Mouse (Mus musculus) hindbrain, embryonic 10.5 days (tissue): ENCODE measurements around the gene Hoxa2. TPM values are rescaled to one million over a fixed set of nuclear protein-coding genes. Genes with fewer than 3 reads are reported as not detected.

Source experiments
- DNase-seq: peaks from one replicate; pipeline ENCODE4 v3.0.0-alpha.2; 2017; ENCODE audit warnings: low spot score
- H3K27ac ChIP-seq: fragments of 300-500 bp; sonication (generic); 2 replicates; pipeline ENCODE4 v1.5.1; 2016; ENCODE audit warnings: mild to moderate bottlenecking, moderate library complexity
- H3K27me3 ChIP-seq: fragments of 300-500 bp; sonication (generic); 2 replicates; pipeline ENCODE4 v1.6.1; 2016; ENCODE audit warnings: mild to moderate bottlenecking; ENCODE audit not compliant: poor library complexity, insufficient read depth, severe bottlenecking
- H3K36me3 ChIP-seq: fragments of 300-500 bp; sonication (generic); 2 replicates; pipeline ENCODE4 v1.6.1; 2016; ENCODE audit warnings: mild to moderate bottlenecking, moderate library complexity
- H3K4me1 ChIP-seq: fragments of 300-500 bp; sonication (generic); replicated peaks from 2 replicates; pipeline ENCODE4 v1.6.1; 2016; ENCODE audit warnings: mild to moderate bottlenecking
- H3K4me3 ChIP-seq: fragments of 300-500 bp; sonication (generic); 2 replicates; pipeline ENCODE4 v1.5.1; 2016; ENCODE audit warnings: mild to moderate bottlenecking, moderate library complexity
- H3K9me3 ChIP-seq: fragments of 300-500 bp; sonication (generic); 2 replicates; pipeline ENCODE4 v1.6.1; 2016; ENCODE audit warnings: mild to moderate bottlenecking, moderate library complexity
- WGBS: fragments of 180-500 bp; shearing (Covaris S2); methylation state at CpG from one replicate; pipeline ENCODE4 v1.1.7; 2016; 5-methylcytosine and 5-hydroxymethylcytosine counted together
- polyA plus RNA-seq: library from polyadenylated mRNA; unstranded; fragments of >200 nt; fragmentation: Nextera tagmentation; extraction: Ambion mirVana; gene quantifications from 2 replicates; pipeline ENCODE4 v1.2.1, GENCODE M21; 2016

The Hoxa2 gene
- polyA plus RNA-seq, 1 experiment from 2014 or later = 56.9 TPM

- H3K27me3 ChIP-seq = peaks cover 100% of the 10 kb centered on the region
- peak overlapping the region; percentile 95 for H3K27ac ChIP-seq
- H3K36me3 ChIP-seq = no peaks in the 10 kb centered on the region
- H3K4me3 ChIP-seq = peak overlapping the region; percentile 81
- H3K4me1 ChIP-seq = peaks cover 44% of the 10 kb centered on the region
- no peaks in the 10 kb centered on the region for H3K9me3 ChIP-seq
- DNase-seq = peak; percentile 94
- under 1% methylated on average over 35 of the region's 35 CpGs for WGBS
Measured at GRCm38 (mm10) chr6:52172501-52172900, 7.9 kb upstream of the Hoxa2 start.

GRCm38 (mm10) chr6:52171938-52172337 lies 7.3 kb upstream of the Hoxa2 start:
- H3K27me3 ChIP-seq = peaks cover 100% of the 10 kb centered on the region
- no peak for DNase-seq
- peak overlapping the region; percentile 95 for H3K27ac ChIP-seq
- peak overlapping the region; percentile 81 for H3K4me3 ChIP-seq
- no peaks in the 10 kb centered on the region for H3K9me3 ChIP-seq
- 5% methylated on average over 7 of the region's 7 CpGs for WGBS
- peaks cover 44% of the 10 kb centered on the region for H3K4me1 ChIP-seq
- H3K36me3 ChIP-seq = no peaks in the 10 kb centered on the region

GRCm38 (mm10) chr6:52171331-52171730 lies 6.7 kb upstream of the Hoxa2 start:
- no peaks in the 10 kb centered on the region for H3K9me3 ChIP-seq
- 4% methylated on average over 4 of the region's 4 CpGs for WGBS
- H3K4me3 ChIP-seq = peak overlapping the region; percentile 81
- peaks cover 100% of the 10 kb centered on the region for H3K27me3 ChIP-seq
- peaks cover 44% of the 10 kb centered on the region for H3K4me1 ChIP-seq
- peak overlapping the region; percentile 95 for H3K27ac ChIP-seq
- H3K36me3 ChIP-seq = no peaks in the 10 kb centered on the region
- DNase-seq = peak; percentile 66

- Histone ChIP-seq H3K4me3 (peak overlapping the region; percentile 81), H3K4me1 (peaks cover 42% of the 10 kb centered on the region)
Measured at GRCm38 (mm10) chr6:52170898-52171223, 6.2 kb upstream of the Hoxa2 start.

GRCm38 (mm10) chr6:52170166-52170897 lies 5.7 kb upstream of the Hoxa2 start:
- Histone ChIP-seq H3K4me3 (peak overlapping the region; percentile 81), H3K36me3 (no peaks in the 10 kb centered on the region), H3K27me3 (peaks cover 100% of the 10 kb centered on the region), H3K27ac (peak overlapping the region; percentile 95), H3K9me3 (no peaks in the 10 kb centered on the region), H3K4me1 (peaks cover 37% of the 10 kb centered on the region)
- peak; percentile 68 for DNase-seq
- WGBS = 1% methylated on average over 40 of the region's 40 CpGs

More at GRCm38 (mm10) chr6:52170898-52171223, 6.2 kb upstream of the Hoxa2 start:
- H3K9me3 ChIP-seq = no peaks in the 10 kb centered on the region
- no peaks in the 10 kb centered on the region for H3K36me3 ChIP-seq
- peaks cover 100% of the 10 kb centered on the region for H3K27me3 ChIP-seq
- DNase-seq = no peak
- 7% methylated on average over 5 of the region's 5 CpGs for WGBS
- H3K27ac ChIP-seq = peak overlapping the region; percentile 95

- Histone ChIP-seq H3K36me3 (no peaks in the 10 kb centered on the region), H3K4me3 (peak overlapping the region; percentile 81), H3K9me3 (no peaks in the 10 kb centered on the region), H3K4me1 (peaks cover 34% of the 10 kb centered on the region), H3K27me3 (peaks cover 100% of the 10 kb centered on the region), H3K27ac (peak overlapping the region; percentile 95)
- DNase-seq = peak; percentile 58
- WGBS = 4% methylated on average over 16 of the region's 16 CpGs
Measured at GRCm38 (mm10) chr6:52169499-52170165, 5.0 kb upstream of the Hoxa2 start.

DNA sequence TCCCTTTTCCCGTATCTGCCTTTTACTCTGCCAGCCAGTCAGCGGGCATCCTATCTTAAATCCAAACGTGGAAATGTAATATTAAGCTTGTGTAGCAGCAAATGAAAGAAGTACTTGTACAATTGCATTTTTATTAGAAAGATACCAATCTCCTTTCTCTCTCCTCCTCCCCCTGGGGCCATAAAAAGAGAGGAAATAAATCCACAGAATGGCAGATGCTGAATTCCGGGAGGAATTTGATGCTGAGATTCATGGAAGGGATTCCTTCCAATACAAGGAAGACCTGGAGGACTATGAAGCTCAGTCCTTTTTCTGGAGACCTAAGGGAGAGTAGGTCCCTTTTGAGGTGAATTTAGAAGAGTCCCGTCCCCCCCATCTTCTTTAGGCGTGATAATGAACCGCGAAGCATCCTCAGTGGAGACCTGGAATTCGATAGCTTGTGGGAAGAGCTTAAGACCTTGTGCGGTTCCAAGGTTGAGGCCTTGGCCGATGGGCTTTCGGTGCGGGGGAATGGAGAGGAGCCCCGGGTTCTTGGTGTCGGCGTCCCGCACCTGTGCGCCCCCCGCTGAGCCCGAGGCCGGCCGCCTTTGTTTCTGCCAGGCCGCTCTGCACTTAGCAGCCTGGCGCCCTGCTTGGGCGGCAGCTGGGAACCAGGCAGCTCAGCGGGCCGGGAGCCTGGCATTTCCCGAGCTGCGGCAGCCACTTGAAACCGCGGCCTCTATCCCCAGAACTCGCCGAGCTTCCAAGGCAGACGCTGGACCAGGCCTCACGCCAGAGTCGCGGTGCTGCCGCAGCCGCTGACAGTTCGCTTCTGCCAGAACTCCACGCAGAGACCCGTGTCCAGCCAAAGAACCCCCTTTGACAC lies 3.8 kb upstream of the Hoxa2 start:
- Histone ChIP-seq H3K36me3 (no peaks in the 10 kb centered on the region), H3K4me3 (peak overlapping the region; percentile 81), H3K9me3 (no peaks in the 10 kb centered on the region), H3K27me3 (peaks cover 100% of the 10 kb centered on the region), H3K27ac (peak overlapping the region; percentile 95), H3K4me1 (peaks cover 38% of the 10 kb centered on the region)
- WGBS = under 1% methylated on average over 42 of the region's 42 CpGs
- DNase-seq = peak; percentile 67

GRCm38 (mm10) chr6:52167736-52168161 lies 3.1 kb upstream of the Hoxa2 start:
- no peaks in the 10 kb centered on the region for H3K9me3 ChIP-seq
- H3K4me3 ChIP-seq = peak overlapping the region; percentile 81
- H3K27ac ChIP-seq = peak overlapping the region; percentile 95
- peaks cover 33% of the 10 kb centered on the region for H3K4me1 ChIP-seq
- under 1% methylated on average over 14 of the region's 14 CpGs for WGBS
- peak; percentile 59 for DNase-seq
- no peaks in the 10 kb centered on the region; the same call in 1 of the 2 replicates for H3K36me3 ChIP-seq
- H3K27me3 ChIP-seq = peaks cover 100% of the 10 kb centered on the region

- Histone ChIP-seq H3K27me3 (peaks cover 100% of the 10 kb centered on the region), H3K9me3 (no peaks in the 10 kb centered on the region), H3K4me1 (peaks cover 28% of the 10 kb centered on the region), H3K36me3 (no peaks in the 10 kb centered on the region; the same call in 1 of the 2 replicates), H3K4me3 (peak overlapping the region; percentile 81), H3K27ac (peak overlapping the region; percentile 95)
- WGBS = 9% methylated on average over 1 of the region's 1 CpGs
- no peak for DNase-seq
Measured at GRCm38 (mm10) chr6:52167176-52167575, 2.5 kb upstream of the Hoxa2 start.

DNA sequence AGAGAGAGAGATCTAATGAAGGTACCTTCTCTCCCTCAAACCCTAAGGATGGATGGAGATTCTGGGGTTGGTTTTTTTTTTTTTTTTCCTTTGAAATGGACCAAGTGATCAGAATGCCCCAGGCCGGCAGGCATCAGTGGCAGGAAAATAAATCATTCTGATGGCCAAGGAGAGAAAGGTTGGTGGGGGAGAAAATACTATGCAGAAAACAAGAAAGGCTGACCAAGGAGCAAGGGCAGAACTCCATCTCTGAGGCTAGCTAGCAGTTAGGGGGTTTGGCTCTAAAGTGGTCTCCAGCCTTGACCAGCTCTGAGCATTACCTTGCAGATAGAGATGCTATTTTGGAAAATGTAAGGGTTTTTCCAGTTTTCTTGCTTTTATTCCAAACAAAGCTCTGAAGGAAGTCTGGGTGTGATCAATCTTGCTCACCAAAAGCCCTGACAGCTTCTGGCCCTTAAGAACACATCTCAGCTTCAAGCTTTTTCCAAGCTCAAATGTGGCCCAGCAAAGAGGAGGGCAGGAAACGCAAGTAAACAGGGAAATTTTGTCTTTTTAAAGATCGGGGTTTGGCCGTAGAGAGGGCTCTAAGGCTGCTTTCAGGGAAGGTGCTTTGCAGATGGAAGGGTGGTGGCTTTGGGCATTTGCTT lies 1.9 kb upstream of the Hoxa2 start:
- H3K27ac ChIP-seq = peak overlapping the region; percentile 95
- H3K4me1 ChIP-seq = peaks cover 21% of the 10 kb centered on the region
- H3K4me3 ChIP-seq = peak overlapping the region; percentile 81
- WGBS = 3% methylated on average over 4 of the region's 4 CpGs
- peak; percentile 50 for DNase-seq
- no peaks in the 10 kb centered on the region for H3K9me3 ChIP-seq
- peaks cover 100% of the 10 kb centered on the region for H3K27me3 ChIP-seq
- no peaks in the 10 kb centered on the region; the same call in 1 of the 2 replicates for H3K36me3 ChIP-seq

DNA sequence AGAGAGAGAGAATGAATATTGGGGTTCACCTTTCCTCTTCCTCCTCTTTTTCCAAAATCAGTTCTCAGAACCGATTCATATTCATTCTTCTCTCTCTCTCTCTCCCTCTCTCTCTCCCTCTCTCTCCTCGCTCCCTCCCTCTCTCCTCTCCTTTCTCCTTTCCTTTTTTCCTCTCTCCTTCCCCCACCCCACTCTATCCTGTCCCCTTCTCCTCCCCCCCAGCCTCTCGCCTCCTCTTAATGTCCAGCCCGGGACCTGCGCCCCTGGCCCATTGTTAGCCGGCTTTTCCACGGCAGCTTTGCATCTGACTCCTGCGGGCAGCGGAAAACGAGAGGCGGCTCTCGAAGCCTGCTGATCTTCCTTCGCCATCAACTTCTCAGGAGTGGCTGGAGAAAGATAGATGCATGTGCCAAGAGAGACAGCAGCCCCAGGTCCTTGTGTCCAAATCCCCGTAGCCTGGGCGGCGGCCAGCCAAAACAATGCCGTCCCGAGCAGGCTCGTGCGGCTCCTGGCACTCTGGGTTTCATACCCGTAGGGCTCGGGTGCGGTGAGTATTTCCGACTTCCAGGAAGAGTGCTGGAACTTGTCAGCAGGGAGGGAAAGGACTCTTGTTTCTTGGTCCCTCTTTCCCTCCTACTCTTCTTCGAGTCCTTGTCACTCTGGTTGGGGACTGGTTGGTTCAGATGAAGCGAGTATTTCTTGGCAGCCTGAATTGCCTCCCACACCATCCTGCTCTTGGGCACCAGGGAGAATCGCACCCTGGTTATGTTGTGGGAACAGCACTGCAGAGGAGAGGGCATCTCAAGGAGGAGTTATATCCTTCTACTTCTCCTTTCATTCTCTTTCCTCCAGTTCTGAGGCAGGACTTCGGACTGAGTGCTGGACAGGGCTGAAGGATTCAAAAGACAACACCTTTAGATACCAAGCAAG lies 1.1 kb upstream of the Hoxa2 start:
- Histone ChIP-seq H3K4me1 (peaks cover 15% of the 10 kb centered on the region), H3K36me3 (no peaks in the 10 kb centered on the region; the same call in 1 of the 2 replicates), H3K4me3 (peak overlapping the region; percentile 81), H3K27me3 (peaks cover 100% of the 10 kb centered on the region), H3K27ac (peak overlapping the region; percentile 95), H3K9me3 (no peaks in the 10 kb centered on the region)
- peak; percentile 64 for DNase-seq
- under 1% methylated on average over 28 of the region's 28 CpGs for WGBS
